Mouse (Mus musculus): ENCODE results near the gene Prr29.

GRCm38 (mm10) chr11:106318406-106319366 lies 46.6 kb upstream of the Prr29 start:
- TF ChIP-seq MAFK (IDR thresholded peaks at IDR 0.05; ENCODE audit: insufficient read depth, low read depth, low read length), result no peak
- no peak for TF ChIP-seq CHD2 (IDR thresholded peaks at IDR 0.05; ENCODE audit: low read depth, low read length)
- no peak for TF ChIP-seq HCFC1 (IDR thresholded peaks at IDR 0.05; ENCODE audit: borderline replicate concordance, insufficient read depth, low read length)
- TF ChIP-seq ZNF384 (IDR thresholded peaks at IDR 0.05; ENCODE audit: low read depth, low read length), result no peak
- no peak for TF ChIP-seq ZC3H11A (IDR thresholded peaks at IDR 0.05; ENCODE audit: borderline replicate concordance, low read depth, low read length)
